In the genomic region with DNA sequence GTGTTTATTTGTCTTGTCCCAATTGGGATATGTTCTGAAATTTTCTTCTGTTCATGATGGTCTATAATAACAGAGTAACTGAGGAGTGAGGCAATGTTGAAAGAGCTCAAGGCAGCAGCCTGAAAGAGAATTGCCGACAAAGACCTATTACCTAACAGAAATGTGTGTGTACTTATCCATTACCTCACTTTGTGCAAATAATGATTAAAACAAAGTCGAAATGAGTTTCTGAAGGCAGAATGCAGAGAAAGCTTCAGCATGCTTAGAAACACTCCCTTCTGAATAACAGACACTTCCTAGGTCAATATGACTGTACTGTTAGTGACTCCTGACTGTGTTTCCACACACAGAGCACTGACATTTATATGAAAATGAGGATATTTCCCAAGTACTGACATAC, we compare ENCODE assay signal across 18 mouse cellular contexts.
DNase-seq lines count a peak whose midpoint lies in the region; ATAC-seq and TF ChIP-seq lines count a peak whose summit lies in the region.
"Had no signal": no experiment of that assay in that cellular context is flagged by ENCODE, and none has a peak within 500 bp of the region (broad histone marks: within the 10 kb centered on the region; RNA-seq: fewer than 3 reads in every experiment).

No protein-coding gene starts in this region.

- H3K4me1 ChIP-seq in liver, embryonic 14.5 days (replicated peaks; ENCODE audit: control insufficient read depth in 2 of 2, insufficient read depth in 2 of 2, low read length in 1 of 2), result 0 out of 4 replicates have a peak, but pooled peaks cover 0 to 2% of the 10 kb centered on the region in 2 experiments
- no peaks in the 10 kb centered on the region for H3K4me1 ChIP-seq in liver, embryonic 11.5 days (replicated peaks; ENCODE audit: control insufficient read depth, insufficient read depth, low read length)
- H3K4me1 ChIP-seq in liver, embryonic 16.5 days (ENCODE audit: control insufficient read depth, low read depth, low read length), result no peaks in the 10 kb centered on the region
- H3K4me1 ChIP-seq in liver, postnatal 0 days (ENCODE audit: insufficient read depth), result 0 out of 2 replicates have a peak, but pooled peaks cover 3% of the 10 kb centered on the region
- no peaks in the 10 kb centered on the region for H3K4me1 ChIP-seq in stomach, postnatal 0 days (replicated peaks; ENCODE audit: control insufficient read depth, insufficient read depth)
- H3K4me1 ChIP-seq: heart, embryonic 10.5 days; hindbrain, embryonic 13.5 days had no signal

- no peak overlapping the region for H3K9ac ChIP-seq in liver, embryonic 14.5 days (replicated peaks)
- H3K9ac ChIP-seq in liver, embryonic 11.5 days (ENCODE audit: low read depth, low read length), result no peak overlapping the region
- no peak overlapping the region for H3K9ac ChIP-seq in liver, embryonic 16.5 days (ENCODE audit: low read depth, low read length)
- H3K9ac ChIP-seq in liver, postnatal 0 days (replicated peaks), result no peak overlapping the region
- no peak overlapping the region for H3K9ac ChIP-seq in stomach, postnatal 0 days (ENCODE audit: low read length)
- H3K9ac ChIP-seq: forebrain, embryonic 13.5 days; hindbrain, embryonic 13.5 days had no signal

- no peaks in the 10 kb centered on the region for H3K9me3 ChIP-seq in liver, embryonic 14.5 days (ENCODE audit: control insufficient read depth, low read length)
- H3K9me3 ChIP-seq in liver, embryonic 11.5 days (ENCODE audit: control insufficient read depth, low read length), result no peaks in the 10 kb centered on the region
- H3K9me3 ChIP-seq in liver, embryonic 16.5 days (replicated peaks; ENCODE audit: control insufficient read depth, low read length), result no peaks in the 10 kb centered on the region
- H3K9me3 ChIP-seq in liver, postnatal 0 days (ENCODE audit: low read length), result no peaks in the 10 kb centered on the region
- no peaks in the 10 kb centered on the region for H3K9me3 ChIP-seq in stomach, postnatal 0 days (ENCODE audit: control insufficient read depth, low read length)
- H3K9me3 ChIP-seq: embryonic facial prominence, embryonic 10.5 days; forebrain, embryonic 13.5 days; heart, embryonic 10.5 days; hindbrain, embryonic 13.5 days had no signal

- no peaks in the 10 kb centered on the region for H3K36me3 ChIP-seq in liver, embryonic 14.5 days (replicated peaks; ENCODE audit: control insufficient read depth, insufficient read depth, low read depth)
- H3K36me3 ChIP-seq in liver, embryonic 11.5 days (ENCODE audit: control insufficient read depth, insufficient read depth, low read length), result no peaks in the 10 kb centered on the region
- no peaks in the 10 kb centered on the region for H3K36me3 ChIP-seq in liver, embryonic 16.5 days (ENCODE audit: control insufficient read depth, insufficient read depth)
- H3K36me3 ChIP-seq in liver, postnatal 0 days (replicated peaks; ENCODE audit: insufficient read depth, low read length), result no peaks in the 10 kb centered on the region
- no peaks in the 10 kb centered on the region for H3K36me3 ChIP-seq in stomach, postnatal 0 days (ENCODE audit: control insufficient read depth, insufficient read depth, low read length)
- H3K36me3 ChIP-seq: embryonic facial prominence, embryonic 10.5 days; heart, embryonic 10.5 days; hindbrain, embryonic 13.5 days had no signal

- 45% methylated on average over 2 of the region's 2 CpGs for WGBS in liver, embryonic 14.5 days (ENCODE audit: insufficient replicate concordance)
- WGBS in liver, embryonic 11.5 days, result 55% methylated on average over 2 of the region's 2 CpGs
- 50% methylated on average over 2 of the region's 2 CpGs for WGBS in liver, embryonic 16.5 days (ENCODE audit: insufficient replicate concordance)
- 56% methylated on average over 2 of the region's 2 CpGs for WGBS in liver, postnatal 0 days (ENCODE audit: insufficient replicate concordance)
- 40% methylated on average over 2 of the region's 2 CpGs for WGBS in stomach, postnatal 0 days

- peak in 2 of 3 experiments; percentile 3 to 16 for DNase-seq in liver, embryonic 14.5 days (ENCODE audit: low read depth in 3 of 3, low spot score in 3 of 3)
- no peak for DNase-seq in liver, embryonic 11.5 days (ENCODE audit: low spot score)
- no peak for DNase-seq in liver, postnatal 0 days
- no peak for DNase-seq in stomach, postnatal 0 days (ENCODE audit: low spot score)
- no peak for DNase-seq in cerebellum, adult 8-10 months
- DNase-seq: adrenal gland, adult 2 months; adrenal gland, postnatal 25 days; cerebellum, adult 18-20 months; cerebellum, postnatal 10 days; gastrocnemius, adult 2 months; gastrocnemius, postnatal 25 days; heart, postnatal 10 days; heart, postnatal 4 days had no signal

- TF ChIP-seq CTCF in liver, embryonic 14.5 days (IDR thresholded peaks at IDR 0.05; ENCODE audit: low read depth), result no peak
- TF ChIP-seq CTCF in liver, postnatal 0 days (IDR thresholded peaks at IDR 0.05; ENCODE audit: low read depth), result no peak
- TF ChIP-seq CTCF in stomach, postnatal 0 days (IDR thresholded peaks at IDR 0.05; ENCODE audit: low read depth), result no peak

- no peak overlapping the region for H3K4me3 ChIP-seq in liver, embryonic 14.5 days (ENCODE audit: insufficient read depth in 1 of 2, low read depth in 2 of 2, low read length in 2 of 2)
- no peak overlapping the region for H3K4me3 ChIP-seq in liver, embryonic 11.5 days (ENCODE audit: low read depth, low read length)
- H3K4me3 ChIP-seq in liver, embryonic 16.5 days (ENCODE audit: low read depth, low read length), result no peak overlapping the region
- no peak overlapping the region for H3K4me3 ChIP-seq in liver, postnatal 0 days (ENCODE audit: low read depth, low read length)
- H3K4me3 ChIP-seq in stomach, postnatal 0 days (ENCODE audit: low read depth, low read length), result no peak overlapping the region
- H3K4me3 ChIP-seq: embryonic facial prominence, embryonic 10.5 days; forebrain, embryonic 13.5 days; gastrocnemius, adult 2 months; heart, embryonic 10.5 days; hindbrain, embryonic 13.5 days had no signal

- no peak overlapping the region for H3K4me2 ChIP-seq in liver, embryonic 14.5 days (ENCODE audit: low read depth)
- no peak overlapping the region for H3K4me2 ChIP-seq in liver, embryonic 11.5 days
- no peak overlapping the region for H3K4me2 ChIP-seq in liver, embryonic 16.5 days (ENCODE audit: low read depth, low read length)
- no peak overlapping the region for H3K4me2 ChIP-seq in liver, postnatal 0 days (ENCODE audit: low read depth, low read length)
- H3K4me2 ChIP-seq in stomach, postnatal 0 days (replicated peaks; ENCODE audit: low read depth), result no peak overlapping the region
- H3K4me2 ChIP-seq: forebrain, embryonic 13.5 days; hindbrain, embryonic 13.5 days had no signal

- H3K27ac ChIP-seq in liver, embryonic 14.5 days, result no peak overlapping the region
- H3K27ac ChIP-seq in liver, embryonic 11.5 days (ENCODE audit: low read depth, low read length), result no peak overlapping the region
- no peak overlapping the region for H3K27ac ChIP-seq in liver, embryonic 16.5 days (ENCODE audit: low read length)
- H3K27ac ChIP-seq in liver, postnatal 0 days (ENCODE audit: low read depth), result no peak overlapping the region
- H3K27ac ChIP-seq in stomach, postnatal 0 days (replicated peaks), result no peak overlapping the region
- H3K27ac ChIP-seq: embryonic facial prominence, embryonic 10.5 days; forebrain, embryonic 13.5 days; gastrocnemius, adult 2 months; heart, embryonic 10.5 days; hindbrain, embryonic 13.5 days had no signal

- H3K27me3 ChIP-seq in liver, embryonic 14.5 days (ENCODE audit: control insufficient read depth, insufficient read depth, low read length), result no peaks in the 10 kb centered on the region
- H3K27me3 ChIP-seq in liver, embryonic 11.5 days (replicated peaks; ENCODE audit: control insufficient read depth, insufficient read depth, low read length), result no peaks in the 10 kb centered on the region
- no peaks in the 10 kb centered on the region for H3K27me3 ChIP-seq in liver, embryonic 16.5 days (ENCODE audit: control insufficient read depth, insufficient read depth, low read depth, low read length)
- no peaks in the 10 kb centered on the region for H3K27me3 ChIP-seq in liver, postnatal 0 days (ENCODE audit: insufficient read depth, low read length)
- H3K27me3 ChIP-seq in stomach, postnatal 0 days (ENCODE audit: control insufficient read depth, insufficient read depth, low read length), result no peaks in the 10 kb centered on the region
- H3K27me3 ChIP-seq: forebrain, embryonic 13.5 days; hindbrain, embryonic 13.5 days had no signal

- TF ChIP-seq EP300 in liver, embryonic 14.5 days (IDR thresholded peaks at IDR 0.05; ENCODE audit: low read depth), result no peak
- TF ChIP-seq EP300 in liver, postnatal 0 days (IDR thresholded peaks at IDR 0.05; ENCODE audit: low read depth), result peak; percentile 41; the same call in 1 of the 2 replicates
- TF ChIP-seq EP300 in stomach, postnatal 0 days (optimal IDR thresholded peaks at IDR 0.05), result no peak

- ATAC-seq in liver, embryonic 14.5 days (ENCODE audit: insufficient read depth), result no peak
- no peak for ATAC-seq in liver, embryonic 11.5 days (replicated peaks; ENCODE audit: low FRiP score)
- ATAC-seq in liver, embryonic 16.5 days (ENCODE audit: low read depth), result peak; percentile 73
- ATAC-seq in liver, postnatal 0 days, result peak; percentile 92
- ATAC-seq in stomach, postnatal 0 days (ENCODE audit: low FRiP score, low TSS enrichment), result peak; percentile 85
- ATAC-seq: forebrain, embryonic 13.5 days had no signal

Comparison
In these comparisons a context has a peak if more than half of its experiments do, and no peak if none do; other contexts are left out.
1. ATAC-seq: peak in liver, embryonic 16.5 days (single experiment), liver, postnatal 0 days (single experiment) and stomach, postnatal 0 days (single experiment); none in liver, embryonic 14.5 days (single experiment) and liver, embryonic 11.5 days (single experiment).
2. DNase-seq: peak in liver, embryonic 14.5 days (2 of 3); none in liver, embryonic 11.5 days (single experiment), liver, postnatal 0 days (single experiment), stomach, postnatal 0 days (single experiment) and cerebellum, adult 8-10 months (single experiment).